Mouse (Mus musculus): ENCODE data around the gene Olfr1337.
"Not testable (repeated sequence)": the region's sequence is repeated elsewhere in the genome, so short reads cannot be mapped to it uniquely, and the experiment has no call there.

Gene Olfr1337

GRCm38 (mm10) chr4:118782486-118782885 is at the start of gene Olfr1337:
Olfr1337 (minus strand) TSS chr4:118782586.
- H3K4me3 ChIP-seq (replicated peaks; ENCODE audit: low read length), result no peak within 1 kb of the TSS
- H3K27me3 ChIP-seq (ENCODE audit: insufficient read depth, low read length), result no peaks in the 10 kb centered on the region
- no peaks in the 10 kb centered on the region for H3K36me3 ChIP-seq (ENCODE audit: insufficient read depth, low read length)
- no peaks in the 10 kb centered on the region for H3K9me3 ChIP-seq (ENCODE audit: low read length)
- peaks cover 12% of the 10 kb centered on the region for H3K4me1 ChIP-seq (replicated peaks; ENCODE audit: low read depth, low read length)
- TF ChIP-seq POU5F1 (IDR thresholded peaks at IDR 0.05; ENCODE audit: borderline replicate concordance, low read length) (no peak), NANOG (IDR thresholded peaks at IDR 0.05; ENCODE audit: borderline replicate concordance, low read length) (no peak), CTCF (conservative IDR thresholded peaks at IDR 0.05; ENCODE audit: low read length) (no peak)

- Histone ChIP-seq H3K27me3 (ENCODE audit: insufficient read depth, low read length) (no peaks in the 10 kb centered on the region), H3K9me3 (ENCODE audit: low read length) (peaks cover 28% of the 10 kb centered on the region), H3K36me3 (ENCODE audit: insufficient read depth, low read length) (no peaks in the 10 kb centered on the region), H3K4me3 (replicated peaks; ENCODE audit: low read length) (no peak overlapping the region), H3K4me1 (replicated peaks; ENCODE audit: low read depth, low read length) (no peaks in the 10 kb centered on the region)
- TF ChIP-seq CTCF (conservative IDR thresholded peaks at IDR 0.05; ENCODE audit: low read length), result no peak
- TF ChIP-seq NANOG (IDR thresholded peaks at IDR 0.05; ENCODE audit: borderline replicate concordance, low read length), result no peak
- TF ChIP-seq POU5F1 (IDR thresholded peaks at IDR 0.05; ENCODE audit: borderline replicate concordance, low read length), result no peak
Measured at GRCm38 (mm10) chr4:118818921-118819320, 36.5 kb upstream of the Olfr1337 start.

- Histone ChIP-seq H3K4me3 (replicated peaks; ENCODE audit: low read length) (no peak within 1 kb of the TSS), H3K27me3 (ENCODE audit: insufficient read depth, low read length) (no peaks in the 10 kb centered on the region), H3K4me1 (replicated peaks; ENCODE audit: low read depth, low read length) (no peaks in the 10 kb centered on the region), H3K9me3 (ENCODE audit: low read length) (peaks cover 6% of the 10 kb centered on the region; the same call in 1 of the 2 replicates), H3K36me3 (ENCODE audit: insufficient read depth, low read length) (no peaks in the 10 kb centered on the region)
- no peak for TF ChIP-seq CTCF (conservative IDR thresholded peaks at IDR 0.05; ENCODE audit: low read length)
- TF ChIP-seq POU5F1 (IDR thresholded peaks at IDR 0.05; ENCODE audit: borderline replicate concordance, low read length), result no peak
- TF ChIP-seq NANOG (IDR thresholded peaks at IDR 0.05; ENCODE audit: borderline replicate concordance, low read length), result no peak
Measured at GRCm38 (mm10) chr4:118809844-118810243, 27.5 kb upstream of the Olfr1337 start, which contains the start of gene Olfr1335. Olfr1335 (minus strand) TSS chr4:118809944.

GRCm38 (mm10) chr4:118792796-118793195 is 10.4 kb upstream of the Olfr1337 start:
- H3K9me3 ChIP-seq (ENCODE audit: low read length); H3K4me3 ChIP-seq (replicated peaks; ENCODE audit: low read length); H3K36me3 ChIP-seq (ENCODE audit: insufficient read depth, low read length); H3K27me3 ChIP-seq (ENCODE audit: insufficient read depth, low read length); H3K4me1 ChIP-seq (replicated peaks; ENCODE audit: low read depth, low read length): not testable (repeated sequence)

GRCm38 (mm10) chr4:118758637-118759036 is 23.7 kb downstream of the Olfr1337 start, which contains the start of gene Olfr1338:
Olfr1338 (minus strand) TSS chr4:118758737.
- Histone ChIP-seq H3K27me3 (ENCODE audit: insufficient read depth, low read length) (no peaks in the 10 kb centered on the region), H3K36me3 (ENCODE audit: insufficient read depth, low read length) (no peaks in the 10 kb centered on the region), H3K9me3 (ENCODE audit: low read length) (peaks cover 21% of the 10 kb centered on the region), H3K4me3 (replicated peaks; ENCODE audit: low read length) (no peak within 1 kb of the TSS), H3K4me1 (replicated peaks; ENCODE audit: low read depth, low read length) (peaks cover 5% of the 10 kb centered on the region)
- TF ChIP-seq CTCF (conservative IDR thresholded peaks at IDR 0.05; ENCODE audit: low read length) (no peak), POU5F1 (IDR thresholded peaks at IDR 0.05; ENCODE audit: borderline replicate concordance, low read length) (no peak), NANOG (IDR thresholded peaks at IDR 0.05; ENCODE audit: borderline replicate concordance, low read length) (no peak)

GRCm38 (mm10) chr4:118741881-118742280 is 40.5 kb downstream of the Olfr1337 start:
- Histone ChIP-seq H3K36me3 (ENCODE audit: insufficient read depth, low read length) (no peaks in the 10 kb centered on the region), H3K4me3 (replicated peaks; ENCODE audit: low read length) (peak overlapping the region; percentile 73), H3K4me1 (replicated peaks; ENCODE audit: low read depth, low read length) (peaks cover 27% of the 10 kb centered on the region), H3K9me3 (ENCODE audit: low read length) (peaks cover 3% of the 10 kb centered on the region; the same call in 1 of the 2 replicates), H3K27me3 (ENCODE audit: insufficient read depth, low read length) (peaks cover 18% of the 10 kb centered on the region)
- TF ChIP-seq POU5F1 (IDR thresholded peaks at IDR 0.05; ENCODE audit: borderline replicate concordance, low read length) (no peak), NANOG (IDR thresholded peaks at IDR 0.05; ENCODE audit: borderline replicate concordance, low read length) (no peak), CTCF (conservative IDR thresholded peaks at IDR 0.05; ENCODE audit: low read length) (no peak)

- H3K36me3 ChIP-seq (ENCODE audit: insufficient read depth, low read length), result no peaks in the 10 kb centered on the region
- H3K4me3 ChIP-seq (replicated peaks; ENCODE audit: low read length), result peak overlapping the region; percentile 73
- TF ChIP-seq NANOG (IDR thresholded peaks at IDR 0.05; ENCODE audit: borderline replicate concordance, low read length) (peak; percentile 92), POU5F1 (IDR thresholded peaks at IDR 0.05; ENCODE audit: borderline replicate concordance, low read length) (no peak), CTCF (conservative IDR thresholded peaks at IDR 0.05; ENCODE audit: low read length) (no peak)
- H3K27me3 ChIP-seq (ENCODE audit: insufficient read depth, low read length), result peaks cover 24% of the 10 kb centered on the region
- H3K4me1 ChIP-seq (replicated peaks; ENCODE audit: low read depth, low read length), result peaks cover 27% of the 10 kb centered on the region
- H3K9me3 ChIP-seq (ENCODE audit: low read length), result 0 out of 2 replicates have a peak, but pooled peaks cover under 1% of the 10 kb centered on the region
Measured at GRCm38 (mm10) chr4:118740988-118741698, 41.2 kb downstream of the Olfr1337 start.

GRCm38 (mm10) chr4:118739574-118739973 is 42.8 kb downstream of the Olfr1337 start:
- H3K4me1 ChIP-seq (replicated peaks; ENCODE audit: low read depth, low read length), result peaks cover 27% of the 10 kb centered on the region
- H3K27me3 ChIP-seq (ENCODE audit: insufficient read depth, low read length), result peaks cover 34% of the 10 kb centered on the region
- 0 out of 2 replicates have a peak overlapping the region, but pooled peaks have one; percentile 30 for H3K4me3 ChIP-seq (replicated peaks; ENCODE audit: low read length)
- no peaks in the 10 kb centered on the region for H3K36me3 ChIP-seq (ENCODE audit: insufficient read depth, low read length)
- TF ChIP-seq POU5F1 (IDR thresholded peaks at IDR 0.05; ENCODE audit: borderline replicate concordance, low read length) (no peak), NANOG (IDR thresholded peaks at IDR 0.05; ENCODE audit: borderline replicate concordance, low read length) (no peak), CTCF (conservative IDR thresholded peaks at IDR 0.05; ENCODE audit: low read length) (no peak)
- H3K9me3 ChIP-seq (ENCODE audit: low read length), result no peaks in the 10 kb centered on the region

Measured in E14TG2a.4 (cell line).